Mouse (Mus musculus) forebrain, embryonic 15.5 days (tissue): ENCODE measurements around the gene Prps2. TPM values are rescaled to one million over a fixed set of nuclear protein-coding genes. Genes with fewer than 3 reads are reported as not detected.
"Not testable (repeated sequence)": the region's sequence is repeated elsewhere in the genome, so short reads cannot be mapped to it uniquely, and the experiment has no call there.

Source experiments
- ATAC-seq: fragments of 200-750 bp; cut with Nextera tagmentation; replicated peaks from 2 replicates; pipeline ENCODE4 v1.8.0; 2017; ENCODE audit warnings: mild to moderate bottlenecking, moderate TSS enrichment, moderate library complexity
- H3K27ac ChIP-seq: fragments of 300-500 bp; sonication (generic); replicated peaks from 2 replicates; pipeline ENCODE4 v1.5.1; 2015; ENCODE audit warnings: mild to moderate bottlenecking, inconsistent platforms
- H3K27me3 ChIP-seq: fragments of 300-500 bp; sonication (generic); 2 replicates; pipeline ENCODE4 v1.6.1; 2015; ENCODE audit warnings: inconsistent platforms
- H3K36me3 ChIP-seq: fragments of 300-500 bp; sonication (generic); 2 replicates; pipeline ENCODE4 v1.6.1; 2015; ENCODE audit warnings: mild to moderate bottlenecking, inconsistent platforms
- H3K4me1 ChIP-seq: fragments of 300-500 bp; sonication (generic); 2 replicates; pipeline ENCODE4 v1.6.1; 2015; ENCODE audit warnings: inconsistent platforms
- H3K4me2 ChIP-seq: fragments of 300-500 bp; sonication (generic); replicated peaks from 2 replicates; pipeline ENCODE4 v1.6.1; 2015; ENCODE audit warnings: mild to moderate bottlenecking, inconsistent platforms
- H3K4me3 ChIP-seq: fragments of 300-500 bp; sonication (generic); 2 replicates; pipeline ENCODE4 v1.5.1; 2015; ENCODE audit warnings: mild to moderate bottlenecking, inconsistent platforms
- H3K9ac ChIP-seq: fragments of 300-500 bp; sonication (generic); replicated peaks from 2 replicates; pipeline ENCODE4 v1.6.1; 2015; ENCODE audit warnings: mild to moderate bottlenecking, inconsistent platforms
- H3K9me3 ChIP-seq: fragments of 300-500 bp; sonication (generic); 2 replicates; pipeline ENCODE4 v1.6.1; 2016; ENCODE audit warnings: inconsistent platforms
- WGBS: fragments of 180-500 bp; shearing (Covaris S2); methylation state at CpG from one replicate; pipeline ENCODE4 v1.1.7; 2015; ENCODE audit warnings: mixed read lengths; 5-methylcytosine and 5-hydroxymethylcytosine counted together
- polyA plus RNA-seq: library from polyadenylated mRNA; unstranded; fragments of >200 nt; fragmentation: Nextera tagmentation; extraction: Ambion mirVana; gene quantifications from 2 replicates; pipeline ENCODE4 v1.2.1, GENCODE M21; 2015

The Prps2 gene
- 12.0 and 12.2 TPM in 2 replicates for polyA plus RNA-seq

GRCm38 (mm10) chrX:167382047-167382853 lies at the start of gene Prps2:
TSS of gene Prps2 (minus strand) at chrX:167382749.
- H3K27me3 ChIP-seq, result no peaks in the 10 kb centered on the region
- peak within 1 kb of the TSS; percentile 65 for H3K4me3 ChIP-seq
- H3K36me3 ChIP-seq, result no peaks in the 10 kb centered on the region
- ATAC-seq, result peak; percentile 94
- 24% methylated on average over 43 of the region's 47 CpGs for WGBS
- H3K9me3 ChIP-seq, result no peaks in the 10 kb centered on the region
- no peak within 1 kb of the TSS for H3K27ac ChIP-seq
- peak within 1 kb of the TSS; percentile 63 for H3K9ac ChIP-seq
- no peaks in the 10 kb centered on the region for H3K4me1 ChIP-seq
- H3K4me2 ChIP-seq, result peak within 1 kb of the TSS; percentile 82

DNA sequence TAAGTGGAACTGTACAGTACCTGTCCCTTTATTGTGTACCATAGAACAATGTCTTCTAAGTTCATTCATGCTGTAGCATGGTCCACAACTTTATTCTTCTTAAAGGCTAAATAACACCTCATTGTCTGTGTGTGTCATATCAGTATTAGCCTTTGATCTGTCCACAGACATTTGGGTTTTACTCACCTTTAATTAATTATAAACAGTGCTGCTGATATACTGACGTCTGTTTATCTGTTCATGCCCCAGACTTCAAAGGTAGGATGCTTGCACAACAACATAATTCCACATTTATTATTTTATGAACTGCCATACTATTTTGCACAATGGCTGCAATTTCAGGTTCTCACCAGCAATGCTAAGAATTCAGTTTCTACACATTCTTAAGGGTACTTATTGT lies 35.1 kb upstream of the Prps2 start:
- ATAC-seq, result no peak
- Histone ChIP-seq H3K4me3 (no peak overlapping the region), H3K4me2 (no peak overlapping the region), H3K27me3 (no peaks in the 10 kb centered on the region), H3K4me1 (no peaks in the 10 kb centered on the region), H3K27ac (no peak overlapping the region), H3K36me3 (no peaks in the 10 kb centered on the region), H3K9me3 (no peaks in the 10 kb centered on the region), H3K9ac (no peak overlapping the region)
- WGBS, result 83% methylated on average over 1 of the region's 1 CpGs

GRCm38 (mm10) chrX:167394940-167395339 lies 12.4 kb upstream of the Prps2 start:
- Histone ChIP-seq H3K9me3 (no peaks in the 10 kb centered on the region), H3K4me1 (no peaks in the 10 kb centered on the region), H3K4me2 (no peak overlapping the region), H3K9ac (no peak overlapping the region), H3K36me3 (no peaks in the 10 kb centered on the region), H3K27ac (no peak overlapping the region), H3K27me3 (no peaks in the 10 kb centered on the region), H3K4me3 (no peak overlapping the region)
- WGBS, result 51% methylated on average over 3 of the region's 3 CpGs
- no peak for ATAC-seq

- H3K4me1 ChIP-seq, result no peaks in the 10 kb centered on the region
- no peak overlapping the region for H3K27ac ChIP-seq
- no peaks in the 10 kb centered on the region for H3K9me3 ChIP-seq
- H3K36me3 ChIP-seq, result no peaks in the 10 kb centered on the region
- no peak overlapping the region for H3K4me3 ChIP-seq
- no peak for ATAC-seq
- WGBS, result 44% methylated on average over 1 of the region's 1 CpGs
- no peaks in the 10 kb centered on the region for H3K27me3 ChIP-seq
- no peak overlapping the region for H3K9ac ChIP-seq
- H3K4me2 ChIP-seq, result no peak overlapping the region
Observed at GRCm38 (mm10) chrX:167386647-167387046, 4.1 kb upstream of the Prps2 start.

GRCm38 (mm10) chrX:167382854-167383186 lies 271 bp upstream of the Prps2 start:
- Histone ChIP-seq H3K27ac (no peak overlapping the region), H3K4me2 (peak overlapping the region; percentile 82), H3K9me3 (no peaks in the 10 kb centered on the region), H3K27me3 (no peaks in the 10 kb centered on the region), H3K4me3 (peak overlapping the region; percentile 65), H3K36me3 (no peaks in the 10 kb centered on the region), H3K9ac (peak overlapping the region; percentile 63; the same call in 1 of the 2 replicates), H3K4me1 (no peaks in the 10 kb centered on the region)
- no peak; the same call in 1 of the 2 replicates for ATAC-seq
- WGBS, result 43% methylated on average over 7 of the region's 7 CpGs

DNA sequence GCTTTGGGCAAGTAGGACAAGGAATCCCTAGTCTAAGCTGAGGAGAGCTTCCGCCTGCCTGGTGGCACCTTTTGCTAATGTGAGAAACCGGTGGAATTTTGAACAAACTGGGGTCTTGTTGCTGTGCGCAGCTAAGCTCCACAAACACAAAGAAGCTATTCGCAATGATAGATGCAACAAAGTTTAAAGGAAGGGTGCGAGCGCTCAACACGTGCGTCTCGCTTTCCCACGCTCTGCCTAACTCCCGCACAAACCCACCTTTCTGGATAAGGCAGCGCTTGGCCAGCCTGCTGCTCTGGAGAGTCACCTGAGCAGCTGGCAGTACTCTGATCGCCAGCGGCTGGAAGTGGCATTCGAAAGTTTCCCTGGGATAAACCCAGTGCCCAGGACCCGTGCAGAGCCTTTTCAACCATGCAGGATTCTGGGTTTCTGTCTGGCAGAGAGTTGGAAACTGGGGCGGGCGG lies 934 bp downstream of the Prps2 start:
- no peak overlapping the region for H3K27ac ChIP-seq
- H3K27me3 ChIP-seq, result no peaks in the 10 kb centered on the region
- H3K36me3 ChIP-seq, result no peaks in the 10 kb centered on the region
- H3K4me1 ChIP-seq, result no peaks in the 10 kb centered on the region
- WGBS, result 18% methylated on average over 18 of the region's 18 CpGs
- H3K9me3 ChIP-seq, result no peaks in the 10 kb centered on the region
- peak overlapping the region; percentile 65 for H3K4me3 ChIP-seq
- ATAC-seq, result no peak; the same call in 1 of the 2 replicates
- peak overlapping the region; percentile 63 for H3K9ac ChIP-seq
- peak overlapping the region; percentile 82 for H3K4me2 ChIP-seq

GRCm38 (mm10) chrX:167380073-167380472 lies 2.5 kb downstream of the Prps2 start:
- 57% methylated on average over 4 of the region's 4 CpGs for WGBS
- no peak overlapping the region for H3K4me3 ChIP-seq
- H3K27me3 ChIP-seq, result no peaks in the 10 kb centered on the region
- H3K4me2 ChIP-seq, result no peak overlapping the region
- no peaks in the 10 kb centered on the region for H3K9me3 ChIP-seq
- H3K36me3 ChIP-seq, result no peaks in the 10 kb centered on the region
- H3K9ac ChIP-seq, result no peak overlapping the region
- no peak for ATAC-seq
- H3K4me1 ChIP-seq, result no peaks in the 10 kb centered on the region
- no peak overlapping the region for H3K27ac ChIP-seq

GRCm38 (mm10) chrX:167361231-167361630 lies 21.3 kb downstream of the Prps2 start:
- H3K27ac ChIP-seq, H3K4me1 ChIP-seq, ATAC-seq, H3K4me2 ChIP-seq, H3K9ac ChIP-seq, H3K4me3 ChIP-seq, H3K27me3 ChIP-seq, H3K36me3 ChIP-seq, H3K9me3 ChIP-seq: not testable (repeated sequence)
- 94% methylated on average over 3 of the region's 3 CpGs for WGBS

GRCm38 (mm10) chrX:167359704-167360103 lies 22.8 kb downstream of the Prps2 start:
- Histone ChIP-seq H3K4me2 (no peak overlapping the region), H3K9me3 (no peaks in the 10 kb centered on the region), H3K27me3 (no peaks in the 10 kb centered on the region), H3K4me3 (no peak overlapping the region), H3K27ac (no peak overlapping the region), H3K9ac (no peak overlapping the region), H3K36me3 (no peaks in the 10 kb centered on the region), H3K4me1 (no peaks in the 10 kb centered on the region)
- whole genome bisulfite sequencing, result 94% methylated on average over 7 of the region's 7 CpGs
- no peak for ATAC-seq

DNA sequence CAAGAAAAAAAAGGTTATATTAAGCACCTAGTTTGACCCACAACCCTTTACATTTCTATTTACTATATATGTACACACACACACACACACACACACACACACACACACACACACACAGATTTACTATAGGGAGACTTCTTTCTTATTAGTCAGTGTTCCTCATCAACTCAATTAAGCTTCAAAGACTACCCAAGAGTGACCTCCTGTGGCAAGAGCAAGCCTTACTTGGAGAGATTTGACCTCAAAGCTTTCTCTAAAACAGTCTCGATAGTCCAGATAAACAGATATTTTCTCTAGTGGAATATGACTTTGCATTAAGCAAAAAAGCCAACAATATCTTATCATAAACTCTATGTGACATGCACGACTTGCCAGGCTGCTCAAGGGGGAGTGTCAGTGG lies 25.1 kb downstream of the Prps2 start:
- WGBS, result 81% methylated on average over 2 of the region's 2 CpGs

GRCm38 (mm10) chrX:167355965-167356364 lies 26.6 kb downstream of the Prps2 start:
- H3K27me3 ChIP-seq, result no peaks in the 10 kb centered on the region
- H3K4me2 ChIP-seq, result no peak overlapping the region
- no peak overlapping the region for H3K4me3 ChIP-seq
- no peaks in the 10 kb centered on the region for H3K4me1 ChIP-seq
- H3K36me3 ChIP-seq, result no peaks in the 10 kb centered on the region
- no peak overlapping the region for H3K27ac ChIP-seq
- H3K9ac ChIP-seq, result no peak overlapping the region
- no peaks in the 10 kb centered on the region for H3K9me3 ChIP-seq
- ATAC-seq, result no peak
- WGBS, result 93% methylated on average over 3 of the region's 3 CpGs

More for the DNA sequence above, 25.1 kb downstream of the Prps2 start:
- Histone ChIP-seq H3K36me3 (no peaks in the 10 kb centered on the region), H3K27ac (no peak overlapping the region), H3K4me1 (no peaks in the 10 kb centered on the region), H3K27me3 (no peaks in the 10 kb centered on the region), H3K9ac (no peak overlapping the region), H3K4me3 (no peak overlapping the region), H3K9me3 (no peaks in the 10 kb centered on the region), H3K4me2 (no peak overlapping the region)
- no peak for ATAC-seq

- WGBS, result 91% methylated on average over 2 of the region's 2 CpGs
- no peak overlapping the region for H3K9ac ChIP-seq
- no peaks in the 10 kb centered on the region for H3K36me3 ChIP-seq
- ATAC-seq, result no peak
- no peak overlapping the region for H3K4me3 ChIP-seq
- no peak overlapping the region for H3K4me2 ChIP-seq
- H3K4me1 ChIP-seq, result no peaks in the 10 kb centered on the region
- H3K9me3 ChIP-seq, result no peaks in the 10 kb centered on the region
- H3K27ac ChIP-seq, result no peak overlapping the region
- H3K27me3 ChIP-seq, result no peaks in the 10 kb centered on the region
Observed at GRCm38 (mm10) chrX:167353617-167354016, 28.9 kb downstream of the Prps2 start.

GRCm38 (mm10) chrX:167346440-167346839 lies 36.1 kb downstream of the Prps2 start:
- Histone ChIP-seq H3K4me3 (no peak overlapping the region), H3K9me3 (no peaks in the 10 kb centered on the region), H3K9ac (no peak overlapping the region), H3K36me3 (no peaks in the 10 kb centered on the region), H3K27ac (no peak overlapping the region), H3K4me1 (no peaks in the 10 kb centered on the region), H3K4me2 (no peak overlapping the region), H3K27me3 (no peaks in the 10 kb centered on the region)
- ATAC-seq, result no peak
- WGBS, result 73% methylated on average over 1 of the region's 1 CpGs
